Mouse (Mus musculus) erythroblast, embryonic 14.5 days (primary cell): ENCODE results near the gene Oasl2.

ENCODE experiments used
- GATA1 ChIP-seq: IDR thresholded peaks from 2 replicates; pipeline ENCODE4 v1.6.1; 2012; ENCODE audit warnings: low read length, inconsistent platforms, mixed read lengths
- TAL1 ChIP-seq: IDR thresholded peaks from 3 replicates; pipeline ENCODE4 v1.6.1; 2012; ENCODE audit warnings: low read length, inconsistent platforms, mixed read lengths

- TF ChIP-seq TAL1 = no peak
- TF ChIP-seq GATA1 = no peak
Observed at GRCm38 (mm10) chr5:114931626-114932025, 34.9 kb downstream of the Oasl2 start.
